ENCODE assay signal across 10 mouse cellular contexts in genomic region chr14:34219295-34219694, GRCm38 (mm10). TPM values are rescaled to one million over a fixed set of nuclear protein-coding genes. Genes with fewer than 3 reads are reported as not detected.
DNase-seq lines count a peak whose midpoint lies in the region; ATAC-seq and TF ChIP-seq lines count a peak whose summit lies in the region.
"Had no signal": no experiment of that assay in that cellular context is flagged by ENCODE, and none has a peak within 500 bp of the region (broad histone marks: within the 10 kb centered on the region; RNA-seq: fewer than 3 reads in every experiment).

TSS of gene Syt15 (plus strand) at chr14:34219595.

- no peaks in the 10 kb centered on the region for H3K4me1 ChIP-seq in spleen, adult 2 months (ENCODE audit: control insufficient read depth, insufficient read depth, insufficient read length)
- peaks cover 5% of the 10 kb centered on the region for H3K4me1 ChIP-seq in hindbrain, embryonic 10.5 days (replicated peaks)
- peaks cover 5% of the 10 kb centered on the region for H3K4me1 ChIP-seq in liver, embryonic 12.5 days
- peaks cover 6% of the 10 kb centered on the region; the same call in 1 of the 2 replicates for H3K4me1 ChIP-seq in stomach, embryonic 16.5 days (ENCODE audit: control insufficient read depth, insufficient read depth, low read length)

- 0 out of 2 replicates have a peak within 1 kb of the TSS, but pooled peaks have one; percentile 11 for H3K4me3 ChIP-seq in spleen, adult 2 months (ENCODE audit: extremely low read depth, insufficient read depth, insufficient read length)
- peak within 1 kb of the TSS; percentile 45 for H3K4me3 ChIP-seq in hindbrain, embryonic 10.5 days
- H3K4me3 ChIP-seq in liver, embryonic 12.5 days, result peak within 1 kb of the TSS; percentile 26; the same call in 1 of the 2 replicates
- peak within 1 kb of the TSS; percentile 32 for H3K4me3 ChIP-seq in stomach, embryonic 16.5 days (replicated peaks; ENCODE audit: low read length)
- H3K4me3 ChIP-seq in left cerebral cortex, adult 2 months, result no peak within 1 kb of the TSS

- H3K4me2 ChIP-seq in liver, embryonic 12.5 days, result peak within 1 kb of the TSS; percentile 59
- peak within 1 kb of the TSS; percentile 52 for H3K4me2 ChIP-seq in stomach, embryonic 16.5 days (ENCODE audit: low read depth, low read length)

- DNase-seq in spleen, adult 2 months (ENCODE audit: low read depth in 1 of 2, low spot score in 2 of 2), result no peak
- DNase-seq in spleen, postnatal 4 days (ENCODE audit: low spot score in 2 of 2), result no peak
- DNase-seq in hindbrain, embryonic 10.5 days (ENCODE audit: low spot score), result no peak
- no peak for DNase-seq in left cerebral cortex, adult 2 months (ENCODE audit: extremely low spot score in 1 of 2, low spot score in 2 of 2)
- DNase-seq in layer of hippocampus, postnatal 10 days (ENCODE audit: low spot score in 2 of 2), result no peak
- DNase-seq: cerebellum, adult 9-10 months; right cerebral cortex, postnatal 14 days had no signal

- WGBS in spleen, adult 2 months, result 71% methylated on average over 6 of the region's 6 CpGs
- 75% methylated on average over 6 of the region's 6 CpGs for WGBS in hindbrain, embryonic 10.5 days
- WGBS in liver, embryonic 12.5 days (ENCODE audit: insufficient replicate concordance), result 42% methylated on average over 6 of the region's 6 CpGs
- 55% methylated on average over 6 of the region's 6 CpGs for WGBS in stomach, embryonic 16.5 days

- no peak for TF ChIP-seq POLR2A in spleen, adult 2 months (IDR thresholded peaks at IDR 0.05; ENCODE audit: low read depth, low read length)

- intact Hi-C loops in left cerebral cortex, adult 2 months (cut with DNase I), result no loop called here

- H3K27ac ChIP-seq in spleen, adult 2 months (ENCODE audit: insufficient read depth, low read length), result no peak within 1 kb of the TSS
- no peak within 1 kb of the TSS; the same call in 1 of the 2 replicates for H3K27ac ChIP-seq in hindbrain, embryonic 10.5 days
- H3K27ac ChIP-seq in liver, embryonic 12.5 days, result no peak within 1 kb of the TSS
- H3K27ac ChIP-seq in stomach, embryonic 16.5 days (ENCODE audit: low read length), result no peak within 1 kb of the TSS
- no peak within 1 kb of the TSS for H3K27ac ChIP-seq in left cerebral cortex, adult 2 months
- H3K27ac ChIP-seq: macrophage had no signal

- H3K9me3 ChIP-seq in hindbrain, embryonic 10.5 days, result no peaks in the 10 kb centered on the region
- H3K9me3 ChIP-seq in liver, embryonic 12.5 days (replicated peaks), result no peaks in the 10 kb centered on the region
- H3K9me3 ChIP-seq in stomach, embryonic 16.5 days (replicated peaks; ENCODE audit: control insufficient read depth, low read length), result no peaks in the 10 kb centered on the region

- no peak within 1 kb of the TSS for H3K9ac ChIP-seq in liver, embryonic 12.5 days
- H3K9ac ChIP-seq in stomach, embryonic 16.5 days (ENCODE audit: low read length), result peak within 1 kb of the TSS; percentile 43; the same call in 1 of the 2 replicates

- H3K27me3 ChIP-seq in spleen, adult 2 months (ENCODE audit: control insufficient read depth, insufficient read depth, low read length), result peaks cover 1% of the 10 kb centered on the region; the same call in 1 of the 2 replicates
- peaks cover 47% of the 10 kb centered on the region for H3K27me3 ChIP-seq in hindbrain, embryonic 10.5 days (ENCODE audit: insufficient read depth, poor library complexity, severe bottlenecking)
- peaks cover 39% of the 10 kb centered on the region for H3K27me3 ChIP-seq in liver, embryonic 12.5 days (replicated peaks)
- peaks cover 20% of the 10 kb centered on the region for H3K27me3 ChIP-seq in stomach, embryonic 16.5 days (ENCODE audit: control insufficient read depth, insufficient read depth, low read length)

- no peak for TF ChIP-seq CTCF in spleen, adult 2 months (IDR thresholded peaks at IDR 0.05; ENCODE audit: extremely low read depth, insufficient read depth, insufficient read length, insufficient replicate concordance)
- TF ChIP-seq CTCF in left cerebral cortex, adult 2 months (IDR thresholded peaks at IDR 0.05), result no peak

- H3K36me3 ChIP-seq in spleen, adult 2 months (ENCODE audit: control insufficient read depth, insufficient read depth, low read length), result no peaks in the 10 kb centered on the region
- H3K36me3 ChIP-seq in hindbrain, embryonic 10.5 days, result no peaks in the 10 kb centered on the region
- no peaks in the 10 kb centered on the region for H3K36me3 ChIP-seq in liver, embryonic 12.5 days
- H3K36me3 ChIP-seq in stomach, embryonic 16.5 days (ENCODE audit: control insufficient read depth, insufficient read depth, low read length), result no peaks in the 10 kb centered on the region

- ATAC-seq in liver, embryonic 12.5 days, result no peak
- ATAC-seq in stomach, embryonic 16.5 days (ENCODE audit: insufficient read depth, low FRiP score), result no peak

RNA-seq across cellular contexts. Expression of gene Syt15, which starts in this region (rescaled TPM):
- polyA plus RNA-seq in spleen, adult 2 months (2012; rRNA removed), result 3.9 and 4.3 TPM in 2 replicates
- 0.14 and 0.17 TPM in 2 replicates for polyA plus RNA-seq in hindbrain, embryonic 10.5 days (2016; fragmentation: Nextera tagmentation; extraction: Ambion mirVana)
- polyA plus RNA-seq in liver, embryonic 12.5 days (2016; fragmentation: Nextera tagmentation; extraction: Ambion mirVana), result 0.44 TPM in 2 replicates
- 1.4 and 1.6 TPM in 2 replicates for polyA plus RNA-seq in stomach, embryonic 16.5 days (2015; fragmentation: Nextera tagmentation; extraction: Ambion mirVana)
- total RNA-seq in left cerebral cortex, adult 2 months (2021), result under 1 TPM; 0.28 to 0.29 TPM
- total RNA-seq in layer of hippocampus, postnatal 10 days (2021), result 1 to 10 TPM; 1.7 to 1.8 TPM
- polyA plus RNA-seq: macrophage had no signal
